Mouse (Mus musculus): ENCODE data around the gene Med24.
A peak's percentile ranks its signal among the peaks of the same experiment; 100 is the strongest.
"Not testable (repeated sequence)": the region's sequence is repeated elsewhere in the genome, so short reads cannot be mapped to it uniquely, and the experiment has no call there.

Gene Med24

DNA sequence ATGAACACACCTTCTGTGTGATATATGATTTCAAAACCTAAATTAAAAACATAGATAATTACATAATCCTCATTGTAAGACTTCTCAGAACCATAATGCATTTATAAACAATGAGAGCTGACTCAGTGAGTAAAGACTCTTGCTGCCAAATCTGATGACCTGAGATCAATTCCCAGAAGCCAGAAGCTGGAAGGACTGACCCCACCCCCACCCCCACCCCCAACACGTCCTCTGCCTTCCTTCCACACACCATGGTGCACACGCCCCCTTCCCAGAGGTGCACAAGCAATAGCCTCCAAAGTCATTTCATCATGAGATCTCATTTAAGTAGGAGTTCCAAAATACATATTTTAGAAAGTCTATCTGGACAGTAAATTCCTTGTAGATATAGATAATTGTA is 8.5 kb downstream of the Med24 start:
- DNase-seq (ENCODE audit: low read depth): no peak

DNA sequence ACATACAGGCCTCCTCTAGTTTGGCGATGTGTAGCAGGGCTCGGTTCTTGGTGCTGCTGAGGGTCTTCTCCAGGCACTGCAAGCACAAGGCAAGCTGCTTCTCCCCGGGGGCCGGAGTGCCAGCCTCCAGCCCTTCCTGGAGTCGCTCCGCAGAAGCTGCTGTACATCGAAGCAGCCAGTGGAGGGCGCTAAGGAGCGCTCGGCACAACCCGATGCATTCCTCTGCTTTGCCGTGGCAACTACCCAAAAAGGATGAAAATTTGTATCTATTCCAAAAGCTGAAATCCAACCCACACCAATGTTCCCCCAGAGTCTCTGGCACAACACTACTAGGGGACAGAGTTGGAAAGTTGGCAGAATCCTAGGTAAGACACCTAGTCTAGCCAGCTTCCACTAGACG is 11.3 kb downstream of the Med24 start:
- DNase-seq (ENCODE audit: low read depth): no peak

DNA sequence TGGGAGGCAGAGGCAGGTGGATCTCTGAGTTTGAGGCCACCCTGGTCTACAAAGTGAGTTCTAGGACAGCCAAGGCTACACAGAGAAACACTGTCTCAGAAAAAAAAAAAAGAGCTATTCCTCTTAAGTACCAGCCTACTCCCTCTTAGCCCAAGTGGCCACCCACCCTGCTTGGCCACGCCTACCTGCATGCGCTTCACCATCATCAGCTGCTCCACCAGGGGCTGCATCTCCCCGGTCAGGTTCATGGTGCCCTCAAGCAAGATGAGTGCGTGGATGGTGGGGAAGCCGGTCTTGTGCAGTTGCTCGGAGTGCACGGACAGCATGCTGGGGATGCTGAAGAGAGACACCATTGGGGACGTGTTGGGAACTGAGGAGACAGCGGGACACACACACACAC is 13.3 kb downstream of the Med24 start:
- DNase-seq (ENCODE audit: low read depth): no peak

DNA sequence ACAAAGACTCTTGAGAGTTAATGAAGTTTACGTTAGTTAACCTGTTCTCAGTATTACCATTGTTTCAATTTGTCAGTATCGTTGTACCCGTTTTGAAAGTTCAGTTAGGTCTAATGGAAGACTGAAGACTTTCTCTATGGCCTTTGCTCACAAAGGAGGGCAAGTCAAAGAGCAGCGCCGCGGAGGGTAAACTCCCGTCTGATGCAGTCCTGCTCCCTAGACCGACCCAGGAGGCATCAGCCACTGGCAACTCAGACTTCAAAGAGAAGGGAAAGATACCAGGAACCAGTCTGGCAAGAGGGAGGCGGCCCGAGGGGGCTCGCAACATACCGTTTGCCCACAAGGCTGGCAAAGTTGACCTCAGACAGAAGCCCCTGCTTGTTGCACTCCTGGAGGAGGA is 15.5 kb downstream of the Med24 start:
- DNase-seq (ENCODE audit: low read depth): no peak

DNA sequence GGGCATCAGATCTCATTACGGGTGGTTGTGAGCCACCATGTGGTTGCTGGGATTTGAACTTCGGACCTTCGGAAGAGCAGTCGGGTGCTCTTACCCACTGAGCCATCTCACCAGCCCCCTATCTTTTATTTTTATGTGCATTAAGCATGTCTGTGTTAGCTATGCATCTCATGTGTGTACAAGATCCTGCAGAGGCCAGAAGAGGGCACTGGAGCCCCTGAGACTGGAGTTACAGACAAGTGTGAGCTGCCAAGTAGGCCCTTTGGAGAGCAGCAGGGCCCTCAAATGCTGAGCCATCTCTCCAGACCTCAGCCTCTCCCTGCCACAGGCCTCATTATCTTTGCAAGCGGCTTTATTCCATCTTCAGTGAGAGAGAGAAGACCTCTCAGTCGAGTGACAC is 17.2 kb downstream of the Med24 start:
- DNase-seq (ENCODE audit: low read depth): not testable (repeated sequence)

DNA sequence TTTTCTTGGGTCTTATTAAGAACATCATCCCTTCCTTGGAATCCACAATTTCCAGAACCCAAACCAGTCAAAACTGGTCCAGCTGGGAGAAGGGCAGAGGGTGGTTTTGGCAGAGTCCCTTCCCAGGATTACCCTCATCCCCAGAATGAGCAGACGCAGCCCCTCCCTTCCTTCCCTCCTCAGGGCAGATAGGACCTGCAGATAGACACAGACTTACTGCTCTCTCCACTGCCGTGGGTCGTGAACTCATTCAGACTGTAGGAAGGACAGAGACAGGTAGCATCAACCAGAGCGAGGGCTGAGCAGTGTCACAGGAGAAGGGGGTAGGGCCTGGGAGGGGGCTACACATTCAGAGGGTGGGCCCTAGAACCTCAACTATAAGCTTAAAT is 18.2 kb downstream of the Med24 start:
- no peak for DNase-seq (ENCODE audit: low read depth)

DNA sequence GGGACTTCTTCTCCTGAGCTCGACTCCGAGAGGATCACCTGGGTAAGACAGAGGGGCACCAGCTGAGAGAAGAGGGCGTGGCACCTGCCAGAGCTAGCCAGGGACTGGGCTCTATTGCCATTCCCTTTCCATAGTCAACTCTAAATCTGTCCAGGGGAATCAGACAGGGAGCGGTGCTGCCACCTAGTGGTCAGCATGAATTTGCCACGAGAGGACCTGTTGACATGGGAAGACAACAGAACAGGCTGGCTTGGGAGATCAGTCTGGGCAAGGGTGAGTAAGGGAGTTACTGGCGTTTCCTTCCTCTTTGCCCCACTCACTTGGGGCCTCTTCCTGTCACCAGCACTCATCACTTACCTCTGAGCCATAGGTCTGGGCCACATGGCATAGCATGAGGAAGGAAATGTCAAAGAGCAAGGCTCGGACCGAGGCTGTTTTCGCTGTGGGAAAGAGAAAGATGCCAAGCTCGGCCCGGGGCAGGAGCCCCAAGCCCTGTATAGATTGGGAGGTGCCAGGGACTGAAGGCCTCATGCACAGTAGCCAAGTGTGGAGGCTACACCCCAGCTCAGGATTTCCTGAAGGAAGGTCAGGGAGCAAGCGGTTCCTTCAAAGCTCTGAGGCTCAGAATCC is 18.7 kb downstream of the Med24 start:
- DNase-seq (ENCODE audit: low read depth): peak; percentile 73

DNA sequence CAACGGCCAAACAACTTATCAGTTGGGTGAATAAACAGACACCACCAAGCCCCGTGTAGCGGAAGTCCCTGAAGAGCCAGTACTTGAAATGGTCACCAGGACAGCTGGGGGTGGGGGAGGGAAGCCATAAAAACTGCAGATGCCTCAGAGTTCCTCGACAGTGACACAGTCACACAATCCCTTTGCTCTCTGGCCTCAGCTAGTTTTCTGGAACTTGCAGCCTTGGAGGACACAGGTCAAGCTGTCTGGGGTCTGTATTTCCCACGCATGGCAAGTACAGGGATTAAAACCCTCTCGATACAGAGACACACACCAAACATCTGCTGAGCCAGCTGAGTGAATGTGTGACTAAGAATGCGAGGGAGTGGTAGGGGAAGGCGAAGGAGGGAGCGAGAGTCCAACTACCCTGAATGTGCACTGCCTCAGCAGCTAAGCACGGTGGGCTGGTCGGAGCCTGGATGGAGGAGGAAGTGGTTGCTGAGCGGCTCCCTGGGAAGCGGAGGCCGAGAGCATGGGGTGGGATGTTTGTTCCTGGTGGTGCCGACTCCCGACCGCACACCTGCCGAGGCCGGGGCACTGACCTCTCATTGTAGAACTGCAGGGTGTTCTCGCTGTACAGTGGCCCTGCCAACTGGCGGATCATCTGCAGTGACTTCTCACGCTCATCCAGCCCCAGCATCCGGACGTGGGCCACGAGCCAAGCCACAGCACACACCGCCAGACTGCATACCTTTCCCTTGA is 20.1 kb downstream of the Med24 start:
- no peak for DNase-seq (ENCODE audit: low read depth)

DNA sequence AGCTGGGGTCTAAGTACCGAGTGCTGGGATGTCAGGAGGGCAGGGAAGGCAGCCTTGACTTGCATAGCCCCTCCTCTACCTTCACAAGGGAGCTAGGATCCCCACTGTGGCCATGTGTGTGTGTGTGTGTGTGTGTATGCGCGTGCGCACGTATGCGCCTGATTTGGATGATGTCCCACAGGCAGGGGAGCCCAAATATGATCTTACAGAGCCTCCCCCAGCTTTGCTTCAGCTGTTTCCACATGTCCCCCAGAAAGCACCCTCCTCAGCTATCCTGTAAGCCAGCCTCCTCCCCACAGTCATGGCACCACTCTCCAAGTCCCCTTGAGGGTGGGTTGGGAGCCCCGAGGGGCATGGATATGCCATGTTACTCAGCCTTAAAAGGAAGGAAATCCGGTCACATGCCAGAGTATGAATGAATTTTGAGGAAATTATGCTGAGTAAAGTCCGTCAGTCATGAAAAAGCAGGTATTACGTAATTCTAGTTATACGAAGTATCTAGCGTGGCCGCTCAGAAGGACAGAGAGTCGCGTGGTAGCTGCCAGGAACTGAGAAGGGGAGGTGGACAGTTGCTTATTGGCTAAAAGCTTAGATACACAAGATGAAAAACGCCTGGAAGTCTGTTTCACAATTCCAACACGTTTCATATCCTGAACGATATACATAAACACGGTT is 20.8 kb downstream of the Med24 start:
- no peak for DNase-seq (ENCODE audit: low read depth)

DNA sequence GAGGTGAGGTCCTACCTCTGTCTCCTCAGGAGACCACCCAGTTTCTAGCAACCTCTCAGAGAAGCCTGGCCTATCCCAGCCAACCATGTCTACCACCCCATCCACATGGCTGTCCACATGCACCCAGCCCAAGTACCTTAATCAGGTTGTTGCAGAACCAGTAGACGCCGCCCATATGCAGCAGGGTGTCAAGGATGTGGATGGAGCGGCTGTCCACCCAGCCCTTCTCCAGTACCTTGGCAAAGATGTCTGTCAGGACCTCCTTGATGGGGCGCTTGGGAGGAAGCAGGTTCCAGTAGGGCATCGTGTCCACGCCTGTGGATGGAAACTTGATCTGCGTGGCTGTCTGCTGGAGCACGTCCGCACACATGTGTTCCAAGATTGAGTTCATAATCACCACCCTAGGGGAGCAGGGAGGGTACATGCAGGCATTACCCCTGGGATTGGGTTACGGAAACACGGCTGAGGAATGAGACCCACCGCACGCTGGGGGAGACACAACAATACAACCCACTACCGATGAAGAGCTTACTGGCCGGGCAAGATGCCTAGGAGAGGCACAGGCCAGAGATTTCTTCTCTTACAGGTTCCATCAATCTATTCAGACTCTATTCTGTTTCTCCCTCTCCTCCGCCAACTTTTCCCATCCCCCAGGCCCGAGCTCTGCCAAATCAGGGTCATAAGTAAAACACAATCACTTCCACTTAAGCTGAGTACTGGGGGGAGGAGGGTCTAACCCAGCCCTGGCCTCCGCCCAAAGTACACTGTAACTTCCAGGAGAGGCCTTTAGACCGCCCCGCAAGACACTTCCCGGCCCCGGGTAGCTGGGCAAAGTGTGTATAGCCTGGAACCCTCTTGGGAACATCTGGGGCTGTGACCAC is 21.6 kb downstream of the Med24 start:
- no peak for DNase-seq (ENCODE audit: low read depth)

DNA sequence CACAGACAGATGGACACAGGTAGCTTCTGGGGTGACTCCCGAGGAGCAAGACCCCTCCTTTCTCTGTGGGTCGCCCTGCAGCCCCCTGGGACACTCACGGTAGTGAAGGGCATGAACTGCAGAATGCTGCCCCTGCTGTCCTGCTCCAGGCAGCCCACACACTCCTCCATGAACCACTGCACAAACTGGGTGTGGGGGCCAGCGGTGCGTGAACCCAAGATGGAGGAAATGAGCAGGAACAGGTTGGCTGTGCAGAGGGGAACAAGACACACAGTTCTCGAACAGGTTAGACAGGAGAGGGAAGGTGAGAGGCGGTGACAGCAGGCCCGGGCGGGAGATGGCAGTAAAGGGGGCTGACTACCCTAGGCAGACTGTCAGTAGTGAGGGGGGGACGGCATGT is 24.2 kb downstream of the Med24 start:
- no peak for DNase-seq (ENCODE audit: low read depth)

DNA sequence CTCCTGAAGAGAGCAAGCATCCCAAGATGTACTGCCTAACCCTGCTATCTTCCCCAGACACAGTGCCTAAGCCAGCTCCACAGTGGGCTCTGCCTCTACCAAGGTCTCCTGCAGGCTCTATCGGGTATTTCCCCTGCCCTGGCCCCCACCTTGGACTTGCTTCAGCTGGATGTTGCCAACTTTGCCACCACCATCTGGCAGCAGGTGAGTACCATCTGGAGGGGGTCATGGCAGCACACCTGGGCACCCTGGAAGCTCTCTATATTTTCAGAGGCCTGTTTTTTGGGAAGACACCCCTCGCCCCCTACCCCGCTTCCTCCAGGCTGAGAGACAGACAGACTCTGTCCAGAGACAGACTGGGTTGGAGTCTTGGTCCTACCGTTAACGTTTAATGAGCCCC is 26.9 kb downstream of the Med24 start:
- DNase-seq (ENCODE audit: low read depth): no peak

DNA sequence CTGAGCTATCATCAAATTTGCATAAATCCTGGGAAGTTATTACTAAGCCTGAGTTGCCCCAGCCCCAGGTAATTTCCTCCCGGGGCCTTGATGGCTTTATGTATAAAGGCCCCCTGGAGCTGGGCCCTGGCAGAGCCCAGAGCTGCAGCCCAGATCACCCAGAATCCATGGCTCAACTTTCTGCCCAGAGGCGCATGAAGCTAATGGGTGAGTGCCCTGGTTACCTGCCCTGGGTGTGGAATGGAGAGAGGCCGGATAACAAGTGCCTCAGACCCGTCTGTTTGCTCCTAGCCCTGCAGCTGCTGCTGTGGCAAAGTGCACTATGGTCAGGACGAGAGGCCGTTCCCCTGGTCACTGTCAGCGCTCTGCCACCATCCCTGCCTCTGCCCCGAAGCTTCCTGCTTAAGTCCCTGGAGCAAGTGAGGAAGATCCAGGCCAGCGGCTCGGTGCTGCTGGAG is 28.0 kb downstream of the Med24 start, which contains the start of gene Csf3:
Gene Csf3, plus strand, starts transcription at position 51 of the 458 bp plus-strand sequence.
- DNase-seq (ENCODE audit: low read depth): no peak

DNA sequence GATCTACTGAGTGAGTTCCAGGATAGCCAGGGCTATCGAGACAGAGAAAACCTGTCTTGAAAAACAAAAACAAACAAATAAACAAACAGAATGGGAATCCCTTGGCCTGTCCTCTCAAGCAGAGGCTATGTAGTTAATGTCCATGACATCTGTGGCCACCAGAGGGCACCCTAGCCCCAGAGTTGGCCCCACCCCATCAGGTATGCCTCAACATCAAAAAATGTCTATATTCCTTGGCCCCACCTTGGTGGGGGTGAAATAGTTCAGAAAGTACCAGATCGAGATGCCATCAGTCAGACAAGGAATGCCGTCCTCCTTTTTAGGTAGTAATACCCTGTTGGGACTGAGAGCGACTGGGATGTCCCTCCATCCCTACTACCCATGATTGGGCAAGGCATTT is 29.3 kb downstream of the Med24 start:
- no peak for DNase-seq (ENCODE audit: low read depth)

DNA sequence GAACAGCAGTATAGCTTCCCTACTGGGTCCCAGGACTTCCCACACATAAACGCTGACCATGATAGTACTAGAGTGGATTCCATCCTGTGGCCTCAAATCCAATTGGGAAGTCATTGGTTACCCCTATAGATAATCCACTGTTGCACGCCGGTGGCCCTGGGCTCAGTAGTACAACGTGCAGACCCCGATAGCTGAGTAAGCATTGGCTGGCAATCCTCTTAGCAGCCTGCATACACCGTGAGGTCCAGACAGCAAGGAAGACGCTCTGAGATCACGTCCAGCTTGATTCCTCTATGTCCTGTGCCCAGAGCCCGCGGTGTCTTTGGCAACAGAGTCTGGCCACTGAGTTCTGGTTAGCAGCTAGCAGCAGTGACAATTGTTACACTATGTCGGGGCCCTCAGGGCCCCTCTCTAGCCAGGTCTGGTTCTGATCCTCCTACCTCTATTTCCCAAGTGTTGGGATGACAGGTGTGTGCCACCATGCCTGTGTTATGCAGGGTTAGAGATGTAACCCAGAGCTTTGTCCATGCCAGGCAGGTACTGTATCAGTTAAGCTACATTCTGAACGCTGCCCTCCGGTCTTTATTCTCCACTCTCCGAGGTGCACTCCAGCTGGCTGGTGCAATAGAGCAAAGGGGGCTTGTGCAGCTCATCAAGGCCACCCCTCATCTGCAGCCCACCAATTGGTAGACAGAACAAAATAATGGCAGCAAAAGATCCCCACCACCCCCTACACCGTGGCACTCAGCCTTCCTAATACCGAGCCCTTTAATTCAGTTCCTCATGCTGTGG is 30.2 kb downstream of the Med24 start:
- DNase-seq (ENCODE audit: low read depth): no peak

DNA sequence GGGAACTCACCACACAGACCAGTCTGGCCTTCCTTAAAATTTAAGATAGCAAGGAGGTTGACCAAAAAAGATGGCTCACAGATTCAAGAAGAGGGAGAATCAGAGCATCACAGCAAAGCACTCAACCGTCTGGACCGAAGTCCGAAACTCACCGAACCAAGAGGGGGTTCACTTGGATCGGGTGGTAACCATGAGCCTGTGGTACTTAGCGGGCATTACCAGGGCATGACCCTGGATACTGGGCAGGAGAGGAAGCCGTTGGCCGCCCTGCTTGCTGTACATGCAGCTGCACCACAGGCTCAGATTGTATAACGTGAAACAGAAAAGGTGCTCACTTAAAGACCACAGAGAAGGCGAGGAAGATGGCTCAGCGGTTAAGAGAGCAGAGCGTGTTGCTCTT is 32.0 kb downstream of the Med24 start:
- DNase-seq (ENCODE audit: low read depth): no peak

DNA sequence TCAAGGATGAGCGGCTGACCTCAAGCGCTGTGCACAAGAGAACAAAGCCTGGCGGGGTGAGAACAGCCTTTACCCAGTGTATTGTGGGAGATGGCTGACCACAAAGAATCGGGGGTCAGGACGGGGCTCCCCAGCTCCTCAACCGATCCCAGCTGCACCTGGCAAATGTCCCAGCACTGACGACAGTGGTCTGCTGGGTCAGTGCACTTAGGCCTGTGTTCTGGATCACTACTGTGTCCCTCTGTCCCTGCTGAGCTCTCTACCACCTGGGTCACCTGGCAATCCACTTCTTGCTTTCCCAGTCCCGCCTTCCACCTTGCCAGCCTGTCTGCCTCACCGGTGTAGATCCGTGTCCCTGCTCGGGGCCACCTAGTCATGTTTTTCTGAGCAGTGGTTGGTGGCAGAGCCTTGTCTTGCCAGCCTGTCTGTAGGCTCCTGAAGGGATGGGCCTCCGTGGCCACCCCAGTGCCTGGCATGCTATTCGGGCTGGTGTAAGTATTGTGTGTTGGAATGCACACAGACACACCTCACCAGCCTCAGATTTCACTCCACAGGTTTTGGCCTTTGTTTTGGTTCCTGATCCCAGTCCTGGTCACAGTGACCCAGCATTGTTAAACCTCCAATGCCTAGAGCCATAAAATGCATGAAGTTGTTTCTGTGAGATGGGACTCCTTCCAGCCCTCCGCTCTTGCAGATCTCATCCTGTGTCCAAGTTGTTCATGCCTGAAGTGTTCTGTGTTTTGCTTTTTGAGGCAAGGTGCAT is 32.6 kb downstream of the Med24 start:
- DNase-seq (ENCODE audit: low read depth): no peak

DNA sequence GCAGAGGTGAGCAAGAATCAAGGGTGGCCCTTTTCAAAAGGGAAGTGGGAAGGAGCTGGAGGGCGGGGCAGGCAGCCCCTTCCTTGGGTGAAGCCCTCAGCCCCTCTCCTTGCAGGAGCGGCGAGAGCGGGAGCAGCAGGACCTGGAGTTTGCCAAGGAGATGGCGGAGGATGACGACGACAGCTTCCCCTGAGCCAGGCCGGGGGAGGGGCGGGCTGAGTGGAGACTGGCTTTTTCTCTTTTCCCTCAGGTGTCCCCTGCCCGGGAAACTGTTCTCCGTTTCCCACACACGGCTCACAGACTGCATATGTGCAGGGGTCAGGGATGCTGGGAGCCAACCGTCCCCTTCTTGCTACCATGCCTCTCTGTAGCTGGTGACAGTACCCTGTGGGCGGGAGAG is 33.8 kb downstream of the Med24 start:
- DNase-seq (ENCODE audit: low read depth): no peak

DNA sequence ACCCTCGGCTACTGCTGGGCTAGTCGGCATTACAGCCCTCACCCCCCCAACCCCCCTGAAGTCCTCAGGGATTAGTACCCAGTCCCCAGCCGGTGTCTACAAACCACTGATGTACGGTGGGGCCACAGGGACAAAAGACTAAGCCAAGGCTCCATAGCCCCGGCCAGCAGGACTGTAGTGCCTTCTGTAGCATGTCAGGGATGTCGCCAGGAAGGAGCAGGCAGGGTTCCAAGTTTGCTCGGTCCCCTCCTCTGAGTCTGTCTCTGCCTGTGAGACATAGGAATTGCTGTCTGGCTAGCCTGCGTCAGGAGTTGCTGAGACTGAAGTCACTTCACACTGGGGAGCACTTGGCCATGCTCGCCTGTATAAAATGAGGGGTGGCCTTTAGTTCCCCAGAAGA is 34.9 kb downstream of the Med24 start:
- DNase-seq (ENCODE audit: low read depth): no peak

DNA sequence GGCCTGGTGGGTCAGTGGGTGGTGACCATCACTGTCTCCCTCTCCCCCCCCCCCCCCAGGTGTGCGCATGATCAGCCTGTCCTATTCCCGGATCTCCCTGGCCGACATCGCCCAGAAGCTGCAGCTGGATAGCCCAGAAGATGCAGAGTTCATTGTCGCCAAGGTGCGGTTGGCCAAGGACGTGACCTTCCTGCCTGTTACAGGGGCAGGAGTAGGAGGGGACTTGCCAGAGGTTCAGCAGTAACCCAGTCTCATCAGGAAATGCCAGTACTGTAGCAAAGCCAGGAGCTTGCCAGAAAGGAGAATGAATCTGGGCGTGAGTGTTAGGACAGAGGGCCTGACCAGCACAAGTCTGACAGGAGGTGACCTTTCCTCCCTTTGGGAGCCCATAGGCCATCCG is 35.5 kb downstream of the Med24 start:
- DNase-seq (ENCODE audit: low read depth): no peak

DNA sequence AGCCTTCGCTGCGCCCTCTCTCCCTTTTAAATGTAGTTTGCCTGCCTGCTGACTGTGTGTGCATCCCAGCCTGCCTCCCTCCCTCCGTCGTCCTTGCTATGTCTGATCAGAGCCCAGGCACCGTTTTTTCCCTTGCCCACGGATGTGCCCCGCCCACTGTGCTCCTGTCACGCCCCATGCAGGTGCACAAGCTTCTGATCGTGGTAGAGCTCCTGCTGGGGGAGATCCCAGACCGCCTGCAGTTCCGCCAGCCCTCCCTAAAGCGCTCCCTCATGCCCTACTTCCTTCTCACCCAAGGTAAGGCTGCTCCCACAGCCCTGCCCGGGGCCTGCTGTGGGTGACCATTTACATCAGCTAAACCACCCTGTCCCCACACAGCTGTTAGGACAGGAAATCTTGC is 36.0 kb downstream of the Med24 start:
- no peak for DNase-seq (ENCODE audit: low read depth)
